Mouse (Mus musculus): Measurements from ENCODE around the gene Cyp26c1. TPM values are rescaled to one million over a fixed set of nuclear protein-coding genes. Genes with fewer than 3 reads are reported as not detected.
A peak's percentile ranks its signal among the peaks of the same experiment; 100 is the strongest.

The Cyp26c1 gene
- not detected for total RNA-seq (2021)
- long read RNA-seq, experiment 1: 0 reads
- long read RNA-seq, experiment 2: 0 reads

- DNase-seq: no peak
Measured at GRCm38 (mm10) chr19:37685281-37685680, at the start of gene Cyp26c1. Cyp26c1 (plus strand) TSS chr19:37685581.

GRCm38 (mm10) chr19:37647994-37648393 is 37.4 kb upstream of the Cyp26c1 start:
- no peak for DNase-seq

- DNase-seq: no peak
Measured at GRCm38 (mm10) chr19:37650526-37650925, 34.9 kb upstream of the Cyp26c1 start.

GRCm38 (mm10) chr19:37654012-37654411 is 31.4 kb upstream of the Cyp26c1 start:
- no peak for DNase-seq

GRCm38 (mm10) chr19:37656441-37656840 is 28.9 kb upstream of the Cyp26c1 start:
- DNase-seq: no peak

DNA sequence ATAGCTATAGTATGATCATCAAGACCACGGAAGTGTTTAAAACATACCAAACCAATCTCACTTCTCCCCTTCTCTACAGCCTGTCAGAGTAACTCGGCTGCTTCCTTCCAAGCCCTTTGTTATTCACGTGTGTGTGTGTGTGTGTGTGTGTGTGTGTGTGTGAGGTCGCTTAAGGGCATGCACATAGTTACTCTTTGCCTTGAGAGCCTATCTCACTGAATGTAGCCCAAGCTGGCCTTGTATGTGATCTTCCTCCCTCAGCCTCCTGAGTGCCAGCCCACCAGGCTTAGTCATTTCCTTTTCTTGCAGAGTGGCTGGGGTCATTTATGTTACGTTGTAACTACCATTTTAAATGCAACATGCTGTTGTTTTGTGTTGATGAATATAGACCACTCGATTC is 20.1 kb upstream of the Cyp26c1 start:
- no peak for DNase-seq

DNA sequence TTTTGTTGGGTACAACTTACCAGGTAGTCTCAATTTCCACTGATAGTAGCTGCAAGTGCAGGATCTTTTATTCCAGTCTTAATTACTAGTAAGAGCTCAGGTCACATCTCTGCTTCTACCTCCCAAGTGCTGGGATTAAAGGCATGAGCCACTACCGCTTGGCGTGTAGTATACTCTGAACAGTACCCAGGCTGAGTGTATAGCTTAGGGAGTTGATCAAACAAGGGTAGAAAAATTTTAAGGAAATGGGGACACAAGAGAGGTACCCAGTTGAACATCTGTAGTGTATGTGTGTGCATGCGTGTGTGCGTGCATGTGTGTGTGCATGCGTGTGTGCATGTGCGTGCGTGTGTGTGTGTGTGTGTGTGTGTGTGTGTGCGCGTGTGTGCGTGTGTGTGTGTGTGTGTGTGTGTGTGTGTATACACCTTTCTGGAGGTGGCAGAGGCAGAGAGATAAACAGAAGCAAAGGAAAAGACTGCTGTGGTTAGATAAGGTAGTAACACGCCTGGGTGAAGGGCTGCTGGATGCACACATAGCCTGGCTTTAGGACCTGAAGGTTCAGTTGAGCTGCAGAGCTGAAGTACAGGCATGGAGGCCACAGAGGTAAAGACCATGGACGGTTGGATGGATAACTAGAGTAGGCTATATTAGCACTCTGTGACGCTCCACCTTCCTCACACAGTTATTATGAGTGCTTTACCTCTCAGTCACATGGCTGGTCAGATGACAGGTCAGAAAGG is 17.4 kb upstream of the Cyp26c1 start:
- DNase-seq: no peak

- no peak for DNase-seq
Measured at GRCm38 (mm10) chr19:37668657-37669056, 16.7 kb upstream of the Cyp26c1 start.

GRCm38 (mm10) chr19:37669486-37669885 is 15.9 kb upstream of the Cyp26c1 start:
- DNase-seq: no peak

DNA sequence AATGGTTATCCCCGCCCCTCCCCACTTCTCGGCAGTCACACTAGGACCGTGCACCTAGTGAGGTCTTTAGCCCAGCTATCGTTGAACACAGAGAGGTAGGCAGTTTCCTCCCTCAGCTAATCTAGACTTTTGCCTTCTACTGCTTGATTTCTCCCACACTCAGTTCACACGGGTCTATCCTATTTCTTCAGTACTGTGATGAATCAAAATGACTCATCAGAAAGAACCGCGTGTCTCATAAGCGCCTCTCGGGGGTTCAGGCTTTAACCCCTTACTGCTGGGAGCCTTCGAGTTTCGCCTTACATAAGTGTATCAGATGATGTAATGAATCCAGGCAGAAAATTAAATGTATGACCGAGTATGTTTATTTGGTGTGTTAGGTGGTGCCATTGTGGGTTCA is 12.0 kb upstream of the Cyp26c1 start:
- peak in 1 of 2 experiments; percentile 8 for DNase-seq

- DNase-seq: no peak
Measured at GRCm38 (mm10) chr19:37686347-37686746, 966 bp downstream of the Cyp26c1 start.

- peak; percentile 26 to 29 for DNase-seq
Measured at GRCm38 (mm10) chr19:37686941-37687850, 1.8 kb downstream of the Cyp26c1 start.

- DNase-seq: no peak
Measured at GRCm38 (mm10) chr19:37689478-37689877, 4.1 kb downstream of the Cyp26c1 start.

- peak; percentile 32 to 43 for DNase-seq
Measured at GRCm38 (mm10) chr19:37690716-37691115, 5.3 kb downstream of the Cyp26c1 start.

DNA sequence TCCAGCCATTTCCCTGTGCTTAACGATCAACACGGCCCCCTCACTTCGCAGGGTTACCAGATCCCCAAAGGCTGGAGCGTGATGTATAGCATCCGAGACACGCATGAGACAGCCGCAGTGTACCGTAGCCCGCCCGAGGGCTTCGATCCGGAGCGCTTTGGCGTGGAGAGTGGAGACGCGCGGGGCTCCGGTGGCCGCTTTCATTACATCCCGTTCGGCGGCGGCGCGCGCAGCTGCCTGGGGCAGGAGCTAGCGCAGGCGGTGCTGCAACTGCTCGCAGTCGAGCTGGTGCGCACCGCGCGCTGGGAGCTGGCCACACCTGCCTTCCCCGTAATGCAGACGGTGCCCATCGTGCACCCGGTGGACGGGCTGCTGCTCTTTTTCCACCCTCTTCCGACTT is 7.5 kb downstream of the Cyp26c1 start:
- peak; percentile 33 to 44 for DNase-seq

DNA sequence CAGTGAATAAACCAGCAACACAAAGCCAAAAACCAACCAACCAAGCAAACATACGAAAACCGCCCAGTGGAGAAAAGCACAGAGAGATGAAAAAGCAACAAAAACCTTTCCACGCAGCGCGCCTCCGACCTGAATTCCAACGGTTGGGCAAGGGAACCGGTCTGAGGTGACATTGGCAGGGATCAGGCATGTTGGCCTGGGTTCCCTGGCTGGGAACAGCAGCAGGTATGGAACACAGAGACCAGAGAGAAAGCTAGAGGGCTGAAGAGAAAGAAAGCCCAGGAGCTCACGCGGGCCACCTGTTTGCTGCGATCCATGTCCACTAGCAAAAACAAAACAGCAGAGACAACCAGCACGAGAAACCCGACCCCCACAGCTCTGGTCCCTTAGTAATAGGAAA is 9.8 kb downstream of the Cyp26c1 start:
- DNase-seq: no peak

- DNase-seq: no peak
Measured at GRCm38 (mm10) chr19:37695762-37696602, 10.6 kb downstream of the Cyp26c1 start.

- DNase-seq: no peak
Measured at GRCm38 (mm10) chr19:37696603-37697334, 11.4 kb downstream of the Cyp26c1 start.

GRCm38 (mm10) chr19:37697335-37697636 is 11.9 kb downstream of the Cyp26c1 start:
- DNase-seq: no peak

GRCm38 (mm10) chr19:37697651-37698272 is 12.4 kb downstream of the Cyp26c1 start, which contains the start of gene Cyp26a1:
Cyp26a1 (plus strand) TSS chr19:37697798.
- DNase-seq: no peak
